Mouse (Mus musculus): ENCODE data around the gene Zfp36l1.

- TF ChIP-seq POLR2A (IDR thresholded peaks at IDR 0.05; ENCODE audit: borderline replicate concordance, extremely low read depth, insufficient read depth, insufficient read length, poor library complexity, severe bottlenecking) (no peak), CTCF (IDR thresholded peaks at IDR 0.05; ENCODE audit: borderline replicate concordance, extremely low read depth, insufficient read depth, insufficient read length) (no peak)
These were observed 791 bp upstream of the Zfp36l1 start for GRCm38 (mm10) chr12:80113586-80114021.
